Mouse (Mus musculus): ENCODE measurements around the gene Asrgl1. TPM values are rescaled to one million over a fixed set of nuclear protein-coding genes. Genes with fewer than 3 reads are reported as not detected.

The Asrgl1 gene
- polyA plus RNA-seq, 1 experiment from 2014 or later: 10.7 TPM

GRCm38 (mm10) chr19:9071456-9072156, 63.8 kb downstream of the Asrgl1 start:
- H3K36me3 ChIP-seq (ENCODE audit: control insufficient read depth, insufficient read depth, low read length): no peaks in the 10 kb centered on the region
- H3K9me3 ChIP-seq (ENCODE audit: control insufficient read depth, low read length): no peaks in the 10 kb centered on the region
- H3K4me2 ChIP-seq (ENCODE audit: low read length): no peak overlapping the region
- ATAC-seq (replicated peaks; ENCODE audit: low FRiP score, low TSS enrichment, low read depth): no peak
- no peaks in the 10 kb centered on the region for H3K27me3 ChIP-seq (replicated peaks; ENCODE audit: control insufficient read depth, insufficient read depth, low read length)
- DNase-seq (ENCODE audit: low spot score): no peak
- H3K4me1 ChIP-seq (replicated peaks; ENCODE audit: control insufficient read depth, insufficient read depth, low read length): peaks cover 50% of the 10 kb centered on the region
- no peak overlapping the region for H3K4me3 ChIP-seq (ENCODE audit: low read depth, low read length)
- 57% methylated on average over 7 of the region's 7 CpGs for WGBS
- no peak overlapping the region for H3K9ac ChIP-seq (ENCODE audit: low read length)
- H3K27ac ChIP-seq (ENCODE audit: low read depth): peak overlapping the region; percentile 96

GRCm38 (mm10) chr19:9070316-9070715, 65.1 kb downstream of the Asrgl1 start:
- Histone ChIP-seq H3K4me3 (ENCODE audit: low read depth, low read length) (no peak overlapping the region), H3K9ac (ENCODE audit: low read length) (no peak overlapping the region), H3K4me1 (replicated peaks; ENCODE audit: control insufficient read depth, insufficient read depth, low read length) (peaks cover 63% of the 10 kb centered on the region), H3K36me3 (ENCODE audit: control insufficient read depth, insufficient read depth, low read length) (no peaks in the 10 kb centered on the region), H3K27ac (ENCODE audit: low read depth) (peak overlapping the region; percentile 96), H3K4me2 (ENCODE audit: low read length) (peak overlapping the region; percentile 25; the same call in 1 of the 2 replicates), H3K27me3 (replicated peaks; ENCODE audit: control insufficient read depth, insufficient read depth, low read length) (no peaks in the 10 kb centered on the region), H3K9me3 (ENCODE audit: control insufficient read depth, low read length) (no peaks in the 10 kb centered on the region)
- DNase-seq (ENCODE audit: low spot score): peak; percentile 67
- ATAC-seq (replicated peaks; ENCODE audit: low FRiP score, low TSS enrichment, low read depth): peak; percentile 57
- WGBS: 34% methylated on average over 2 of the region's 2 CpGs

GRCm38 (mm10) chr19:9069687-9070307, 65.6 kb downstream of the Asrgl1 start:
- ATAC-seq (replicated peaks; ENCODE audit: low FRiP score, low TSS enrichment, low read depth): peak; percentile 24
- Histone ChIP-seq H3K27me3 (replicated peaks; ENCODE audit: control insufficient read depth, insufficient read depth, low read length) (no peaks in the 10 kb centered on the region), H3K4me2 (ENCODE audit: low read length) (no peak overlapping the region), H3K27ac (ENCODE audit: low read depth) (peak overlapping the region; percentile 96), H3K36me3 (ENCODE audit: control insufficient read depth, insufficient read depth, low read length) (no peaks in the 10 kb centered on the region), H3K9me3 (ENCODE audit: control insufficient read depth, low read length) (no peaks in the 10 kb centered on the region), H3K4me3 (ENCODE audit: low read depth, low read length) (no peak overlapping the region), H3K9ac (ENCODE audit: low read length) (no peak overlapping the region), H3K4me1 (replicated peaks; ENCODE audit: control insufficient read depth, insufficient read depth, low read length) (peaks cover 63% of the 10 kb centered on the region)
- 43% methylated on average over 8 of the region's 8 CpGs for WGBS
- peak; percentile 71 for DNase-seq (ENCODE audit: low spot score)

GRCm38 (mm10) chr19:9067292-9067691, 68.1 kb downstream of the Asrgl1 start:
- no peak overlapping the region for H3K4me2 ChIP-seq (ENCODE audit: low read length)
- DNase-seq (ENCODE audit: low spot score) (no peak), ATAC-seq (replicated peaks; ENCODE audit: low FRiP score, low TSS enrichment, low read depth) (no peak)
- no peaks in the 10 kb centered on the region for H3K36me3 ChIP-seq (ENCODE audit: control insufficient read depth, insufficient read depth, low read length)
- no peak overlapping the region for H3K4me3 ChIP-seq (ENCODE audit: low read depth, low read length)
- peak overlapping the region; percentile 87 for H3K27ac ChIP-seq (ENCODE audit: low read depth)
- peaks cover 53% of the 10 kb centered on the region for H3K4me1 ChIP-seq (replicated peaks; ENCODE audit: control insufficient read depth, insufficient read depth, low read length)
- H3K9ac ChIP-seq (ENCODE audit: low read length): no peak overlapping the region
- H3K27me3 ChIP-seq (replicated peaks; ENCODE audit: control insufficient read depth, insufficient read depth, low read length): no peaks in the 10 kb centered on the region
- no peaks in the 10 kb centered on the region for H3K9me3 ChIP-seq (ENCODE audit: control insufficient read depth, low read length)
- WGBS: 75% methylated on average over 5 of the region's 5 CpGs

- Histone ChIP-seq H3K27me3 (replicated peaks; ENCODE audit: control insufficient read depth, insufficient read depth, low read length) (no peaks in the 10 kb centered on the region), H3K4me2 (ENCODE audit: low read length) (0 out of 2 replicates have a peak overlapping the region, but pooled peaks have one; percentile 4), H3K9ac (ENCODE audit: low read length) (no peak overlapping the region), H3K27ac (ENCODE audit: low read depth) (peak overlapping the region; percentile 87), H3K4me3 (ENCODE audit: low read depth, low read length) (no peak overlapping the region), H3K36me3 (ENCODE audit: control insufficient read depth, insufficient read depth, low read length) (no peaks in the 10 kb centered on the region), H3K4me1 (replicated peaks; ENCODE audit: control insufficient read depth, insufficient read depth, low read length) (peaks cover 39% of the 10 kb centered on the region), H3K9me3 (ENCODE audit: control insufficient read depth, low read length) (no peaks in the 10 kb centered on the region)
- DNase-seq (ENCODE audit: low spot score) (peak; percentile 83), ATAC-seq (replicated peaks; ENCODE audit: low FRiP score, low TSS enrichment, low read depth) (peak; percentile 88)
- WGBS: 29% methylated on average over 9 of the region's 9 CpGs
Observed at GRCm38 (mm10) chr19:9065621-9066561, 69.5 kb downstream of the Asrgl1 start.

- no peak overlapping the region for H3K4me3 ChIP-seq (ENCODE audit: low read depth, low read length)
- no peak overlapping the region for H3K9ac ChIP-seq (ENCODE audit: low read length)
- WGBS: 88% methylated on average over 3 of the region's 3 CpGs
- DNase-seq (ENCODE audit: low spot score): no peak
- peaks cover 23% of the 10 kb centered on the region for H3K4me1 ChIP-seq (replicated peaks; ENCODE audit: control insufficient read depth, insufficient read depth, low read length)
- no peaks in the 10 kb centered on the region for H3K9me3 ChIP-seq (ENCODE audit: control insufficient read depth, low read length)
- H3K27me3 ChIP-seq (replicated peaks; ENCODE audit: control insufficient read depth, insufficient read depth, low read length): no peaks in the 10 kb centered on the region
- no peak overlapping the region for H3K27ac ChIP-seq (ENCODE audit: low read depth)
- no peak overlapping the region for H3K4me2 ChIP-seq (ENCODE audit: low read length)
- no peak for ATAC-seq (replicated peaks; ENCODE audit: low FRiP score, low TSS enrichment, low read depth)
- H3K36me3 ChIP-seq (ENCODE audit: control insufficient read depth, insufficient read depth, low read length): no peaks in the 10 kb centered on the region
Observed at GRCm38 (mm10) chr19:9063831-9064230, 71.6 kb downstream of the Asrgl1 start.

GRCm38 (mm10) chr19:9062822-9063221, 72.6 kb downstream of the Asrgl1 start:
- WGBS: 97% methylated on average over 2 of the region's 2 CpGs
- H3K36me3 ChIP-seq (ENCODE audit: control insufficient read depth, insufficient read depth, low read length): no peaks in the 10 kb centered on the region
- peaks cover 23% of the 10 kb centered on the region for H3K4me1 ChIP-seq (replicated peaks; ENCODE audit: control insufficient read depth, insufficient read depth, low read length)
- ATAC-seq (replicated peaks; ENCODE audit: low FRiP score, low TSS enrichment, low read depth) (no peak), DNase-seq (ENCODE audit: low spot score) (no peak)
- no peak overlapping the region for H3K4me2 ChIP-seq (ENCODE audit: low read length)
- H3K9me3 ChIP-seq (ENCODE audit: control insufficient read depth, low read length): no peaks in the 10 kb centered on the region
- H3K9ac ChIP-seq (ENCODE audit: low read length): no peak overlapping the region
- no peaks in the 10 kb centered on the region for H3K27me3 ChIP-seq (replicated peaks; ENCODE audit: control insufficient read depth, insufficient read depth, low read length)
- no peak overlapping the region for H3K27ac ChIP-seq (ENCODE audit: low read depth)
- no peak overlapping the region for H3K4me3 ChIP-seq (ENCODE audit: low read depth, low read length)

GRCm38 (mm10) chr19:9061221-9061893, 74.1 kb downstream of the Asrgl1 start:
- ATAC-seq (replicated peaks; ENCODE audit: low FRiP score, low TSS enrichment, low read depth) (no peak), DNase-seq (ENCODE audit: low spot score) (no peak)
- WGBS: 90% methylated on average over 8 of the region's 8 CpGs
- no peak overlapping the region for H3K9ac ChIP-seq (ENCODE audit: low read length)
- H3K27me3 ChIP-seq (replicated peaks; ENCODE audit: control insufficient read depth, insufficient read depth, low read length): no peaks in the 10 kb centered on the region
- no peak overlapping the region for H3K27ac ChIP-seq (ENCODE audit: low read depth)
- H3K9me3 ChIP-seq (ENCODE audit: control insufficient read depth, low read length): no peaks in the 10 kb centered on the region
- H3K4me1 ChIP-seq (replicated peaks; ENCODE audit: control insufficient read depth, insufficient read depth, low read length): peaks cover 13% of the 10 kb centered on the region
- H3K4me3 ChIP-seq (ENCODE audit: low read depth, low read length): no peak overlapping the region
- no peaks in the 10 kb centered on the region for H3K36me3 ChIP-seq (ENCODE audit: control insufficient read depth, insufficient read depth, low read length)
- no peak overlapping the region for H3K4me2 ChIP-seq (ENCODE audit: low read length)

Measured in intestine, embryonic 14.5 days (tissue).